Mouse (Mus musculus): ENCODE measurements at regions not wholly inside any gene's neighbourhood (a gene's known extent, or its start where the extent isn't known, plus 50 kb on each side); places are given as distances from the start of the nearest gene placed in this dataset.

- WGBS: 78% methylated on average over 2 of the region's 2 CpGs
- H3K4me2 ChIP-seq: no peak overlapping the region
- no peak overlapping the region for H3K9ac ChIP-seq (replicated peaks)
- no peak for ATAC-seq (ENCODE audit: low FRiP score)
- no peaks in the 10 kb centered on the region for H3K9me3 ChIP-seq (replicated peaks)
- H3K4me1 ChIP-seq: no peaks in the 10 kb centered on the region
- no peaks in the 10 kb centered on the region for H3K36me3 ChIP-seq
- no peak overlapping the region for H3K27ac ChIP-seq (replicated peaks)
- H3K4me3 ChIP-seq (replicated peaks): no peak overlapping the region
- H3K27me3 ChIP-seq (replicated peaks): no peaks in the 10 kb centered on the region
Measured at GRCm38 (mm10) chr13:15082255-15082932, 380.6 kb upstream of the Gli3 start.

- no peaks in the 10 kb centered on the region for H3K9me3 ChIP-seq (replicated peaks)
- H3K4me1 ChIP-seq: no peaks in the 10 kb centered on the region
- no peak overlapping the region for H3K27ac ChIP-seq (replicated peaks)
- no peak overlapping the region for H3K4me2 ChIP-seq
- no peak overlapping the region for H3K4me3 ChIP-seq (replicated peaks)
- ATAC-seq (ENCODE audit: low FRiP score): no peak
- H3K36me3 ChIP-seq: no peaks in the 10 kb centered on the region
- no peak overlapping the region for H3K9ac ChIP-seq (replicated peaks)
- 84% methylated on average over 1 of the region's 1 CpGs for WGBS
- H3K27me3 ChIP-seq (replicated peaks): no peaks in the 10 kb centered on the region
Measured at GRCm38 (mm10) chr13:15094836-15095235, 368.2 kb upstream of the Gli3 start.

GRCm38 (mm10) chr13:15107753-15108305 is 355.2 kb upstream of the Gli3 start:
- H3K9ac ChIP-seq (replicated peaks): no peak overlapping the region
- no peaks in the 10 kb centered on the region for H3K36me3 ChIP-seq
- no peak for ATAC-seq (ENCODE audit: low FRiP score)
- H3K4me2 ChIP-seq: no peak overlapping the region
- no peaks in the 10 kb centered on the region for H3K4me1 ChIP-seq
- H3K27ac ChIP-seq (replicated peaks): no peak overlapping the region
- WGBS: 14% methylated on average over 6 of the region's 6 CpGs
- H3K4me3 ChIP-seq (replicated peaks): no peak overlapping the region
- H3K27me3 ChIP-seq (replicated peaks): no peaks in the 10 kb centered on the region
- H3K9me3 ChIP-seq (replicated peaks): no peaks in the 10 kb centered on the region

- peak; percentile 85 for ATAC-seq (ENCODE audit: low FRiP score)
- Histone ChIP-seq H3K9me3 (replicated peaks) (no peaks in the 10 kb centered on the region), H3K4me3 (replicated peaks) (no peak overlapping the region), H3K27ac (replicated peaks) (no peak overlapping the region), H3K36me3 (no peaks in the 10 kb centered on the region), H3K9ac (replicated peaks) (no peak overlapping the region), H3K4me2 (no peak overlapping the region), H3K27me3 (replicated peaks) (no peaks in the 10 kb centered on the region), H3K4me1 (no peaks in the 10 kb centered on the region)
- WGBS: 54% methylated on average over 7 of the region's 7 CpGs
Measured at GRCm38 (mm10) chr13:15113383-15113782, 349.7 kb upstream of the Gli3 start.

- no peak overlapping the region for H3K4me2 ChIP-seq
- H3K4me1 ChIP-seq: no peaks in the 10 kb centered on the region
- H3K9me3 ChIP-seq (replicated peaks): no peaks in the 10 kb centered on the region
- no peaks in the 10 kb centered on the region for H3K27me3 ChIP-seq (replicated peaks)
- H3K9ac ChIP-seq (replicated peaks): no peak overlapping the region
- H3K4me3 ChIP-seq (replicated peaks): no peak overlapping the region
- no peaks in the 10 kb centered on the region for H3K36me3 ChIP-seq
- WGBS: 71% methylated on average over 2 of the region's 2 CpGs
- no peak overlapping the region for H3K27ac ChIP-seq (replicated peaks)
- no peak for ATAC-seq (ENCODE audit: low FRiP score)
Measured at GRCm38 (mm10) chr13:15130249-15130648, 332.8 kb upstream of the Gli3 start.

- H3K27ac ChIP-seq (replicated peaks): no peak overlapping the region
- H3K4me3 ChIP-seq (replicated peaks): no peak overlapping the region
- WGBS: 58% methylated on average over 6 of the region's 6 CpGs
- H3K27me3 ChIP-seq (replicated peaks): no peaks in the 10 kb centered on the region
- no peak for ATAC-seq (ENCODE audit: low FRiP score)
- no peaks in the 10 kb centered on the region for H3K36me3 ChIP-seq
- no peaks in the 10 kb centered on the region for H3K9me3 ChIP-seq (replicated peaks)
- no peak overlapping the region for H3K4me2 ChIP-seq
- no peak overlapping the region for H3K9ac ChIP-seq (replicated peaks)
- no peaks in the 10 kb centered on the region for H3K4me1 ChIP-seq
Measured at GRCm38 (mm10) chr13:15146167-15146566, 316.9 kb upstream of the Gli3 start.

- no peak overlapping the region for H3K4me3 ChIP-seq (replicated peaks)
- no peak overlapping the region for H3K9ac ChIP-seq (replicated peaks)
- H3K4me1 ChIP-seq: peaks cover 5% of the 10 kb centered on the region; the same call in 1 of the 2 replicates
- 12% methylated on average over 2 of the region's 2 CpGs for WGBS
- H3K9me3 ChIP-seq (replicated peaks): no peaks in the 10 kb centered on the region
- no peak overlapping the region for H3K27ac ChIP-seq (replicated peaks)
- ATAC-seq (ENCODE audit: low FRiP score): no peak
- no peaks in the 10 kb centered on the region for H3K36me3 ChIP-seq
- H3K4me2 ChIP-seq: no peak overlapping the region
- H3K27me3 ChIP-seq (replicated peaks): no peaks in the 10 kb centered on the region
Measured at GRCm38 (mm10) chr13:15180898-15181297, 282.1 kb upstream of the Gli3 start.

GRCm38 (mm10) chr13:15211635-15212352 is 251.2 kb upstream of the Gli3 start:
- Histone ChIP-seq H3K27me3 (replicated peaks) (no peaks in the 10 kb centered on the region), H3K27ac (replicated peaks) (no peak overlapping the region), H3K36me3 (no peaks in the 10 kb centered on the region), H3K9me3 (replicated peaks) (no peaks in the 10 kb centered on the region), H3K9ac (replicated peaks) (no peak overlapping the region), H3K4me2 (no peak overlapping the region), H3K4me1 (no peaks in the 10 kb centered on the region), H3K4me3 (replicated peaks) (no peak overlapping the region)
- 82% methylated on average over 7 of the region's 7 CpGs for WGBS
- no peak for ATAC-seq (ENCODE audit: low FRiP score)

- Histone ChIP-seq H3K27me3 (replicated peaks) (no peaks in the 10 kb centered on the region), H3K36me3 (no peaks in the 10 kb centered on the region), H3K4me2 (no peak overlapping the region), H3K9me3 (replicated peaks) (no peaks in the 10 kb centered on the region), H3K4me3 (replicated peaks) (no peak overlapping the region), H3K9ac (replicated peaks) (no peak overlapping the region), H3K4me1 (no peaks in the 10 kb centered on the region), H3K27ac (replicated peaks) (no peak overlapping the region)
- no peak for ATAC-seq (ENCODE audit: low FRiP score)
- WGBS: 75% methylated on average over 5 of the region's 5 CpGs
Measured at GRCm38 (mm10) chr13:15212353-15212850, 250.6 kb upstream of the Gli3 start.

- Histone ChIP-seq H3K4me3 (replicated peaks) (no peak overlapping the region), H3K9ac (replicated peaks) (no peak overlapping the region), H3K4me1 (no peaks in the 10 kb centered on the region), H3K27ac (replicated peaks) (no peak overlapping the region), H3K9me3 (replicated peaks) (no peaks in the 10 kb centered on the region), H3K27me3 (replicated peaks) (no peaks in the 10 kb centered on the region), H3K4me2 (no peak overlapping the region), H3K36me3 (no peaks in the 10 kb centered on the region)
- ATAC-seq (ENCODE audit: low FRiP score): peak; percentile 41; the same call in 1 of the 2 replicates
- 17% methylated on average over 3 of the region's 3 CpGs for WGBS
Measured at GRCm38 (mm10) chr13:15221322-15221721, 241.7 kb upstream of the Gli3 start.

GRCm38 (mm10) chr13:15227641-15228040 is 235.4 kb upstream of the Gli3 start:
- Histone ChIP-seq H3K9ac (replicated peaks) (no peak overlapping the region), H3K9me3 (replicated peaks) (no peaks in the 10 kb centered on the region), H3K36me3 (no peaks in the 10 kb centered on the region), H3K27ac (replicated peaks) (no peak overlapping the region), H3K27me3 (replicated peaks) (no peaks in the 10 kb centered on the region), H3K4me3 (replicated peaks) (no peak overlapping the region), H3K4me1 (no peaks in the 10 kb centered on the region), H3K4me2 (no peak overlapping the region)
- ATAC-seq (ENCODE audit: low FRiP score): no peak
- 71% methylated on average over 1 of the region's 1 CpGs for WGBS
